Mouse (Mus musculus): Measurements from ENCODE around the gene Necab3.

DNA sequence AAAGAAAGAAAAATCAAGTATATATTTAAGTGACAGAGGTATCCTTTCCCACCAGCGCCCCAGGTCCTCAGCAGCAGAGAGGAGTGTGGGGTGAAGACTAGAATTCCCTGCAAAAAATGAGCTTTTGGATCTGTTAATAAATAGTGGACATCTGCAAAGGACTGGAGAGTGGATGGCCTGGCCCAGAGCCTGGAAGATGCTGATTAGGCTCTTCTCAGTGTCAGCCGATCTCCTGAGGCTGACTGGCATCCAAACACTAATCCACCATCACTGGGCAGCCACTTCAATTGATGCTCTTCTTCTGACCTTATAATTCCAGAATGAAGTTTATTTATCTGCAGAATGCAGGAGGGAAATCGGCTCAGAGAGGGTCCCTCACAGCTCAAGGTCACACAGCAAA lies 14.3 kb upstream of the Necab3 start:
- TF ChIP-seq MAFK (IDR thresholded peaks at IDR 0.05; ENCODE audit: insufficient read depth, low read depth, low read length) = no peak
- TF ChIP-seq HCFC1 (IDR thresholded peaks at IDR 0.05; ENCODE audit: borderline replicate concordance, insufficient read depth, low read length) = no peak
